Mouse (Mus musculus) embryonic facial prominence, embryonic 15.5 days (tissue): ENCODE data around the gene Slc20a1. TPM values are rescaled to one million over a fixed set of nuclear protein-coding genes. Genes with fewer than 3 reads are reported as not detected.

Experiments
- ATAC-seq: fragments of 200-750 bp; cut with Nextera tagmentation; 2 replicates; pipeline ENCODE4 v1.8.0; 2017; ENCODE audit warnings: low read depth, moderate TSS enrichment; ENCODE audit not compliant: insufficient number of reproducible peaks, low FRiP score, low TSS enrichment
- H3K27ac ChIP-seq: fragments of 300-500 bp; sonication (generic); replicated peaks from 2 replicates; pipeline ENCODE4 v1.5.1; 2015; ENCODE audit warnings: mild to moderate bottlenecking, inconsistent platforms
- H3K27me3 ChIP-seq: fragments of 300-500 bp; sonication (generic); 2 replicates; pipeline ENCODE4 v1.6.1; 2015; ENCODE audit warnings: inconsistent platforms
- H3K36me3 ChIP-seq: fragments of 300-500 bp; sonication (generic); 2 replicates; pipeline ENCODE4 v1.6.1; 2015; ENCODE audit warnings: mild to moderate bottlenecking, inconsistent platforms
- H3K4me1 ChIP-seq: fragments of 300-500 bp; sonication (generic); 2 replicates; pipeline ENCODE4 v1.6.1; 2015; ENCODE audit warnings: inconsistent platforms
- H3K4me2 ChIP-seq: fragments of 300-500 bp; sonication (generic); replicated peaks from 2 replicates; pipeline ENCODE4 v1.6.1; 2015; ENCODE audit warnings: mild to moderate bottlenecking, inconsistent platforms
- H3K4me3 ChIP-seq: fragments of 300-500 bp; sonication (generic); replicated peaks from 2 replicates; pipeline ENCODE4 v1.5.1; 2015; ENCODE audit warnings: mild to moderate bottlenecking, inconsistent platforms
- H3K9ac ChIP-seq: fragments of 300-500 bp; sonication (generic); 2 replicates; pipeline ENCODE4 v1.6.1; 2015; ENCODE audit warnings: inconsistent platforms
- H3K9me3 ChIP-seq: fragments of 300-500 bp; sonication (generic); replicated peaks from 2 replicates; pipeline ENCODE4 v1.6.1; 2016; ENCODE audit warnings: inconsistent platforms
- WGBS: fragments of 180-500 bp; shearing (Covaris S2); methylation state at CpG from one replicate; pipeline ENCODE4 v1.1.7; 2015; 5-methylcytosine and 5-hydroxymethylcytosine counted together
- polyA plus RNA-seq: library from polyadenylated mRNA; unstranded; fragments of >200 nt; fragmentation: Nextera tagmentation; extraction: Ambion mirVana; gene quantifications from 2 replicates; pipeline ENCODE4 v1.2.1, GENCODE M21; 2015

The Slc20a1 gene
- polyA plus RNA-seq, 1 experiment from 2014 or later: 24.0 TPM

- Histone ChIP-seq H3K4me2 (no peak overlapping the region), H3K9ac (no peak overlapping the region), H3K27ac (no peak overlapping the region), H3K4me3 (no peak overlapping the region), H3K4me1 (0 out of 2 replicates have a peak, but pooled peaks cover 3% of the 10 kb centered on the region), H3K27me3 (no peaks in the 10 kb centered on the region), H3K36me3 (no peaks in the 10 kb centered on the region), H3K9me3 (no peaks in the 10 kb centered on the region)
- ATAC-seq: no peak
- 78% methylated on average over 7 of the region's 7 CpGs for WGBS
Measured at GRCm38 (mm10) chr2:129192392-129193150, 6.0 kb upstream of the Slc20a1 start.

DNA sequence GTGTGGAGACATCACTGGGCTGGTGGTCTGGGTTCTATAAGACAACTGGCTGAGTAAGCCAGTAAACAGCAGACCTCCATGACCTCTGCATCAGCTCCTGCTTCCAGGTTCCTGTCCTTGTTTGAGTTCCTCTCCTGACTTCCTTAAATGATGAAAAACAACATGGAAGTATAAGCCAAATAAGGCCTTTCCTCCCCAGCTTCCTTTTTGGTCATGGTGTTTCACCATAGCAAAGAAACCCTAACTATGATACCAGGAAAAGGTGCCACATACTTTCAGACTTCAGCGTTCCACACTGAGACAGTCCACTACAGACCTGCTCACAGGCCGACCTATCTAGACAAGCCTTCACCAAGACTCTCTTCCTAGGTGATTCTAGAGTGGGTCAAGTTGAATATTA lies 2.2 kb upstream of the Slc20a1 start:
- WGBS: 96% methylated on average over 2 of the region's 2 CpGs
- Histone ChIP-seq H3K9ac (no peak overlapping the region), H3K9me3 (no peaks in the 10 kb centered on the region), H3K36me3 (no peaks in the 10 kb centered on the region), H3K4me3 (no peak overlapping the region), H3K4me2 (no peak overlapping the region), H3K4me1 (peaks cover 12% of the 10 kb centered on the region), H3K27ac (no peak overlapping the region), H3K27me3 (no peaks in the 10 kb centered on the region)
- ATAC-seq: no peak

GRCm38 (mm10) chr2:129197197-129197596 lies 1.4 kb upstream of the Slc20a1 start:
- peak overlapping the region; percentile 83; the same call in 1 of the 2 replicates for H3K4me2 ChIP-seq

GRCm38 (mm10) chr2:129197843-129198435 lies 625 bp upstream of the Slc20a1 start:
- Histone ChIP-seq H3K36me3 (peaks cover 11% of the 10 kb centered on the region; the same call in 1 of the 2 replicates), H3K4me2 (peak overlapping the region; percentile 83), H3K9me3 (no peaks in the 10 kb centered on the region), H3K4me3 (peak overlapping the region; percentile 94), H3K27me3 (no peaks in the 10 kb centered on the region), H3K27ac (peak overlapping the region; percentile 82), H3K4me1 (peaks cover 12% of the 10 kb centered on the region), H3K9ac (peak overlapping the region; percentile 47)
- WGBS: under 1% methylated on average over 32 of the region's 32 CpGs
- no peak; the same call in 1 of the 2 replicates for ATAC-seq

More at GRCm38 (mm10) chr2:129197197-129197596, 1.4 kb upstream of the Slc20a1 start:
- Histone ChIP-seq H3K27me3 (no peaks in the 10 kb centered on the region), H3K36me3 (peaks cover 6% of the 10 kb centered on the region; the same call in 1 of the 2 replicates), H3K4me3 (no peak overlapping the region), H3K9me3 (no peaks in the 10 kb centered on the region), H3K9ac (no peak overlapping the region), H3K4me1 (peaks cover 12% of the 10 kb centered on the region), H3K27ac (no peak overlapping the region)
- 37% methylated on average over 5 of the region's 5 CpGs for WGBS
- ATAC-seq: no peak

DNA sequence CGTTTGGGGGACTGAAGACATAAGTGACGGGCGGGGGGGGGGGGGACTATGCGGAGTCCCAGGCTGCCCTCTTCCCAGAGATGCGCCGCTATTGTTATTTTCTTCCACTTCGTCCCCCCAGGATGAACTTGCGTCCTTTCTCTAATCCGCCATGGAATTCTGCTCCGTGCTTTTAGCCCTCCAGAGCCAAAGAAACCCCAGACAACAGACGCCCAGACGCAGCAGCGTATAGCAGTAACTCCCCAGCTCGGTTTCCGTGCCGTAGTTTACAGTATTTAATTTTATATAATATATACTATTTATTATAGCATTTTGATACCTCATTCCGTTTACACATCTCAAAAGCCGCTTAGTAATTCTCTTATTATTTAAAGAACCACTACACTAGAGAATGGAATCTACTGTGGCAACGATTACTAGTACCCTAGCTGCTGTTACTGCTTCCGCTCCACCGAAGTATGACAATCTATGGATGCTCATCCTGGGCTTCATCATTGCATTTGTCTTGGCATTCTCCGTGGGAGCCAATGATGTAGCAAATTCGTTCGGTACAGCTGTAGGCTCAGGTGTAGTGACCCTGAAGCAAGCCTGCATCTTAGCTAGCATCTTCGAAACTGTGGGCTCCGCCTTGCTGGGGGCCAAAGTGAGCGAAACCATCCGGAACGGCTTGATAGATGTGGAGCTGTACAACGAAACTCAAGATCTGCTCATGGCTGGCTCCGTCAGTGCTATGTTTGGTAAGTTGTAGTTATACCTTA lies 943 bp downstream of the Slc20a1 start:
- peak overlapping the region; percentile 94 for H3K4me3 ChIP-seq
- H3K4me1 ChIP-seq: peaks cover 12% of the 10 kb centered on the region
- peak overlapping the region; percentile 87; the same call in 1 of the 2 replicates for H3K9ac ChIP-seq
- H3K9me3 ChIP-seq: no peaks in the 10 kb centered on the region
- H3K27me3 ChIP-seq: no peaks in the 10 kb centered on the region
- no peak for ATAC-seq
- H3K36me3 ChIP-seq: peaks cover 26% of the 10 kb centered on the region
- peak overlapping the region; percentile 87; the same call in 1 of the 2 replicates for H3K27ac ChIP-seq
- peak overlapping the region; percentile 83 for H3K4me2 ChIP-seq
- 12% methylated on average over 31 of the region's 31 CpGs for WGBS

- Histone ChIP-seq H3K4me3 (no peak overlapping the region), H3K9ac (no peak overlapping the region), H3K4me2 (no peak overlapping the region), H3K36me3 (peaks cover 77% of the 10 kb centered on the region), H3K9me3 (no peaks in the 10 kb centered on the region), H3K4me1 (no peaks in the 10 kb centered on the region; the same call in 1 of the 2 replicates), H3K27ac (0 out of 2 replicates have a peak overlapping the region, but pooled peaks have one; percentile 13), H3K27me3 (no peaks in the 10 kb centered on the region)
- 86% methylated on average over 6 of the region's 6 CpGs for WGBS
- ATAC-seq: no peak
Measured at GRCm38 (mm10) chr2:129205000-129205399, 6.4 kb downstream of the Slc20a1 start.

DNA sequence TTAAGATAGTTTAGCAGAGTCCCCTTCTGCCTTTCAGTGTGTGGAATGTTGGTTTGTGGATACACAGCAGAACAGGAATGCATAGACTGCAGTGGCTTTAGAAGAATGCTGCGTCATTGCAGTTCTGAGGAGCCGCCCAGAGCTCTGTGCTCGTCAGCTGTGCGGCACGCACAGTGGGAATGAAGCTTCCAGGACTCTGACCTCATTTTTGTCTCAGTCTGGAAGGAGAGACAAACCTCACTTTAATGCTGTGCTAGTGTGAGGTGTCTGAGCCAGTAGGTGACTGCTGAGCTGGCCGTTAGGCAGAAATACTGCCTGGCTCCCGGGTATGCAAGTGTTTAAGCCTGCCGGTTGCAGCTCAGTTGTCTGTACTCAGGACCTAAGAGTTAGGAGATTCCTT lies 8.3 kb downstream of the Slc20a1 start:
- Histone ChIP-seq H3K4me1 (no peaks in the 10 kb centered on the region), H3K27me3 (no peaks in the 10 kb centered on the region), H3K9ac (no peak overlapping the region), H3K4me2 (no peak overlapping the region), H3K27ac (no peak overlapping the region), H3K36me3 (peaks cover 93% of the 10 kb centered on the region), H3K9me3 (no peaks in the 10 kb centered on the region), H3K4me3 (no peak overlapping the region)
- ATAC-seq: no peak
- WGBS: 88% methylated on average over 8 of the region's 8 CpGs

GRCm38 (mm10) chr2:129208181-129208746 lies 9.7 kb downstream of the Slc20a1 start:
- Histone ChIP-seq H3K4me3 (no peak overlapping the region), H3K4me2 (no peak overlapping the region), H3K27ac (no peak overlapping the region), H3K36me3 (peaks cover 86% of the 10 kb centered on the region), H3K9ac (no peak overlapping the region), H3K4me1 (no peaks in the 10 kb centered on the region), H3K27me3 (no peaks in the 10 kb centered on the region), H3K9me3 (no peaks in the 10 kb centered on the region)
- WGBS: 90% methylated on average over 8 of the region's 8 CpGs
- no peak for ATAC-seq

- H3K27ac ChIP-seq: no peak overlapping the region
- no peak overlapping the region for H3K4me2 ChIP-seq
- no peaks in the 10 kb centered on the region for H3K4me1 ChIP-seq
- no peak overlapping the region for H3K9ac ChIP-seq
- WGBS: 88% methylated on average over 8 of the region's 8 CpGs
- H3K27me3 ChIP-seq: no peaks in the 10 kb centered on the region
- peaks cover 69% of the 10 kb centered on the region for H3K36me3 ChIP-seq
- no peak overlapping the region for H3K4me3 ChIP-seq
- no peak for ATAC-seq
- no peaks in the 10 kb centered on the region for H3K9me3 ChIP-seq
Measured at GRCm38 (mm10) chr2:129210089-129210749, 11.7 kb downstream of the Slc20a1 start.

DNA sequence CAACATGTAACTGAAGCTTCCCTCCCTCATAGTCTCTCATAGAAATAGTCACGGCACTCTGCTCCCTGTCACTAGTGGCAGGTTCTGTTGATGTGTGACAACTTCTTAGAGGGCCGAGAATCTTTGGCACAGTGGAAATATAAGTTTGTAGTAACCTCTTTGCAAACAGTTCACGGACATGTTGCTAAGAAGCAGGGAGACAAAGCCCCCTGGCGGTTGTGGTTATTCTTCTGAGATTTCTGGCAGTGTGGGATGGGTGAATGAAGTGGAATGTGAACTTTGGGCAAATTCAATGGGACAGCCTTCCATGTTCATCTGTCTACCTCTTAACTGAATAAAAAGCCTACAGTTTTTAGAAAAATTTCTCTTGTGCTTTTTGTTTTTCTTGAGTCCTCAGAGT lies 12.7 kb downstream of the Slc20a1 start:
- WGBS: 81% methylated on average over 4 of the region's 4 CpGs
- no peaks in the 10 kb centered on the region for H3K4me1 ChIP-seq
- no peak overlapping the region for H3K27ac ChIP-seq
- H3K9me3 ChIP-seq: no peaks in the 10 kb centered on the region
- ATAC-seq: no peak
- no peak overlapping the region for H3K9ac ChIP-seq
- H3K36me3 ChIP-seq: peaks cover 59% of the 10 kb centered on the region
- no peak overlapping the region for H3K4me3 ChIP-seq
- H3K4me2 ChIP-seq: no peak overlapping the region
- H3K27me3 ChIP-seq: no peaks in the 10 kb centered on the region
